Mouse (Mus musculus) forebrain, embryonic 16.5 days (tissue): ENCODE results near the gene Mfsd5. TPM values are rescaled to one million over a fixed set of nuclear protein-coding genes. Genes with fewer than 3 reads are reported as not detected.

ENCODE experiments used
- ATAC-seq: fragments of 200-750 bp; cut with Nextera tagmentation; 2 replicates; pipeline ENCODE4 v1.8.0; 2017; ENCODE audit warnings: mild to moderate bottlenecking, moderate library complexity
- H3K27ac ChIP-seq: fragments of 300-500 bp; sonication (generic); 2 replicates; pipeline ENCODE4 v1.5.1; 2014; ENCODE audit warnings: low read length, control low read depth
- H3K27me3 ChIP-seq: fragments of 300-500 bp; sonication (generic); replicated peaks from 2 replicates; pipeline ENCODE4 v1.6.1; 2014; ENCODE audit warnings: low read length; ENCODE audit not compliant: control insufficient read depth, insufficient read depth
- H3K36me3 ChIP-seq: fragments of 300-500 bp; sonication (generic); 2 replicates; pipeline ENCODE4 v1.6.1; 2014; ENCODE audit not compliant: control insufficient read depth, insufficient read depth
- H3K4me1 ChIP-seq: fragments of 300-500 bp; sonication (generic); replicated peaks from 2 replicates; pipeline ENCODE4 v1.6.1; 2014; ENCODE audit warnings: low read length; ENCODE audit not compliant: control insufficient read depth, insufficient read depth
- H3K4me2 ChIP-seq: fragments of 300-500 bp; sonication (generic); 2 replicates; pipeline ENCODE4 v1.6.1; 2014; ENCODE audit warnings: mild to moderate bottlenecking, low read length, control low read depth
- H3K4me3 ChIP-seq: fragments of 300-500 bp; sonication (generic); replicated peaks from 2 replicates; pipeline ENCODE4 v1.5.1; 2014; ENCODE audit warnings: mild to moderate bottlenecking, low read length, control low read depth
- H3K9ac ChIP-seq: fragments of 300-500 bp; sonication (generic); replicated peaks from 2 replicates; pipeline ENCODE4 v1.6.1; 2014; ENCODE audit warnings: low read depth, low read length, control low read depth
- H3K9me3 ChIP-seq: fragments of 300-500 bp; sonication (generic); 2 replicates; pipeline ENCODE4 v1.6.1; 2016; ENCODE audit warnings: low read length; ENCODE audit not compliant: control insufficient read depth
- WGBS: fragments of 180-500 bp; shearing (Covaris S2); extraction: QIAGEN DNeasy Blood & Tissue Kit; methylation state at CpG from one replicate; pipeline ENCODE4 v1.1.7; 2014; 5-methylcytosine and 5-hydroxymethylcytosine counted together
- polyA plus RNA-seq: library from polyadenylated mRNA; unstranded; fragments of >200 nt; fragmentation: Nextera tagmentation; extraction: Ambion mirVana; gene quantifications from 2 replicates; pipeline ENCODE4 v1.2.1, GENCODE M21; 2015

Mfsd5 gene
- polyA plus RNA-seq, 1 experiment from 2014 or later, result 52.8 TPM

GRCm38 (mm10) chr15:102257202-102258075 is 21.8 kb upstream of the Mfsd5 start, which contains the start of gene Rarg:
TSS of gene Rarg (minus strand) at chr15:102257517.
- H3K4me1 ChIP-seq, result peaks cover 16% of the 10 kb centered on the region
- no peaks in the 10 kb centered on the region for H3K36me3 ChIP-seq
- peak within 1 kb of the TSS; percentile 57 for H3K4me3 ChIP-seq
- WGBS, result 1% methylated on average over 25 of the region's 46 CpGs
- peak; percentile 56; the same call in 1 of the 2 replicates for ATAC-seq
- H3K9me3 ChIP-seq, result no peaks in the 10 kb centered on the region
- H3K9ac ChIP-seq, result peak within 1 kb of the TSS; percentile 71
- no peaks in the 10 kb centered on the region; the same call in 1 of the 2 replicates for H3K27me3 ChIP-seq
- H3K27ac ChIP-seq, result no peak within 1 kb of the TSS
- H3K4me2 ChIP-seq, result peak within 1 kb of the TSS; percentile 83

GRCm38 (mm10) chr15:102258076-102258470 is 21.2 kb upstream of the Mfsd5 start:
- peak overlapping the region; percentile 83 for H3K4me2 ChIP-seq
- ATAC-seq, result 0 out of 2 replicates have a peak, but pooled peaks have one; percentile 18
- H3K4me3 ChIP-seq, result no peak overlapping the region; the same call in 1 of the 2 replicates
- 12% methylated on average over 12 of the region's 12 CpGs for WGBS
- H3K4me1 ChIP-seq, result peaks cover 16% of the 10 kb centered on the region
- H3K9ac ChIP-seq, result no peak overlapping the region
- H3K27ac ChIP-seq, result no peak overlapping the region
- H3K36me3 ChIP-seq, result no peaks in the 10 kb centered on the region
- no peaks in the 10 kb centered on the region for H3K9me3 ChIP-seq
- no peaks in the 10 kb centered on the region; the same call in 1 of the 2 replicates for H3K27me3 ChIP-seq

GRCm38 (mm10) chr15:102258581-102259253 is 20.5 kb upstream of the Mfsd5 start:
- no peak overlapping the region for H3K27ac ChIP-seq
- H3K4me2 ChIP-seq, result no peak overlapping the region
- H3K36me3 ChIP-seq, result no peaks in the 10 kb centered on the region
- H3K4me3 ChIP-seq, result no peak overlapping the region
- peaks cover 1% of the 10 kb centered on the region; the same call in 1 of the 2 replicates for H3K27me3 ChIP-seq
- no peaks in the 10 kb centered on the region for H3K9me3 ChIP-seq
- H3K9ac ChIP-seq, result no peak overlapping the region
- no peak for ATAC-seq
- H3K4me1 ChIP-seq, result peaks cover 16% of the 10 kb centered on the region
- WGBS, result 27% methylated on average over 9 of the region's 11 CpGs

- H3K36me3 ChIP-seq, result no peaks in the 10 kb centered on the region
- 0 out of 2 replicates have a peak, but pooled peaks cover 2% of the 10 kb centered on the region for H3K27me3 ChIP-seq
- ATAC-seq, result no peak
- no peaks in the 10 kb centered on the region for H3K9me3 ChIP-seq
- no peak overlapping the region for H3K4me2 ChIP-seq
- no peak overlapping the region for H3K4me3 ChIP-seq
- 52% methylated on average over 7 of the region's 7 CpGs for WGBS
- no peak overlapping the region for H3K27ac ChIP-seq
- no peak overlapping the region for H3K9ac ChIP-seq
- peaks cover 8% of the 10 kb centered on the region for H3K4me1 ChIP-seq
Measured at GRCm38 (mm10) chr15:102262582-102262981, 16.7 kb upstream of the Mfsd5 start.

GRCm38 (mm10) chr15:102263037-102263436 is 16.2 kb upstream of the Mfsd5 start:
- Histone ChIP-seq H3K9me3 (no peaks in the 10 kb centered on the region), H3K4me2 (no peak overlapping the region), H3K9ac (no peak overlapping the region), H3K4me3 (no peak overlapping the region), H3K4me1 (peaks cover 4% of the 10 kb centered on the region), H3K36me3 (no peaks in the 10 kb centered on the region), H3K27me3 (0 out of 2 replicates have a peak, but pooled peaks cover 2% of the 10 kb centered on the region), H3K27ac (no peak overlapping the region)
- 79% methylated on average over 2 of the region's 2 CpGs for WGBS
- ATAC-seq, result no peak

GRCm38 (mm10) chr15:102265548-102265947 is 13.7 kb upstream of the Mfsd5 start:
- no peak for ATAC-seq
- H3K9me3 ChIP-seq, result no peaks in the 10 kb centered on the region
- no peak overlapping the region for H3K4me3 ChIP-seq
- no peaks in the 10 kb centered on the region for H3K4me1 ChIP-seq
- no peak overlapping the region for H3K9ac ChIP-seq
- 91% methylated on average over 5 of the region's 5 CpGs for WGBS
- H3K27me3 ChIP-seq, result peaks cover 7% of the 10 kb centered on the region; the same call in 1 of the 2 replicates
- H3K36me3 ChIP-seq, result no peaks in the 10 kb centered on the region
- no peak overlapping the region for H3K4me2 ChIP-seq
- no peak overlapping the region for H3K27ac ChIP-seq

GRCm38 (mm10) chr15:102270274-102270960 is 8.8 kb upstream of the Mfsd5 start, which contains the start of gene Gm9918:
TSS of gene Gm9918 (plus strand) at chr15:102270563.
- H3K4me2 ChIP-seq, result no peak within 1 kb of the TSS
- H3K27me3 ChIP-seq, result peaks cover 7% of the 10 kb centered on the region
- ATAC-seq, result no peak
- H3K36me3 ChIP-seq, result no peaks in the 10 kb centered on the region
- no peaks in the 10 kb centered on the region for H3K4me1 ChIP-seq
- H3K9me3 ChIP-seq, result no peaks in the 10 kb centered on the region
- no peak within 1 kb of the TSS for H3K27ac ChIP-seq
- H3K9ac ChIP-seq, result no peak within 1 kb of the TSS
- WGBS, result 9% methylated on average over 20 of the region's 21 CpGs
- no peak within 1 kb of the TSS for H3K4me3 ChIP-seq

- no peak overlapping the region for H3K27ac ChIP-seq
- 14% methylated on average over 3 of the region's 3 CpGs for WGBS
- no peaks in the 10 kb centered on the region for H3K9me3 ChIP-seq
- no peak for ATAC-seq
- H3K4me1 ChIP-seq, result no peaks in the 10 kb centered on the region
- H3K27me3 ChIP-seq, result peaks cover 7% of the 10 kb centered on the region
- H3K4me3 ChIP-seq, result no peak overlapping the region
- no peaks in the 10 kb centered on the region for H3K36me3 ChIP-seq
- H3K4me2 ChIP-seq, result no peak overlapping the region
- no peak overlapping the region for H3K9ac ChIP-seq
Measured at GRCm38 (mm10) chr15:102271441-102271840, 7.8 kb upstream of the Mfsd5 start.
